Mouse (Mus musculus) hindbrain, postnatal 0 days (tissue): Measurements from ENCODE around the gene Cnot10. TPM values are rescaled to one million over a fixed set of nuclear protein-coding genes. Genes with fewer than 3 reads are reported as not detected.

Source experiments
- ATAC-seq: fragments of 200-750 bp; cut with Nextera tagmentation; 2 replicates; pipeline ENCODE4 v1.8.0; 2017; ENCODE audit warnings: mild to moderate bottlenecking, moderate TSS enrichment, moderate library complexity
- DNase-seq: peaks from one replicate; pipeline ENCODE4 v3.0.0-alpha.2; 2015; ENCODE audit warnings: low spot score
- H3K27ac ChIP-seq: fragments of 300-500 bp; sonication (generic); 2 replicates; pipeline ENCODE4 v1.5.1; 2014; ENCODE audit warnings: mild to moderate bottlenecking
- H3K27me3 ChIP-seq: fragments of 300-500 bp; sonication (generic); 2 replicates; pipeline ENCODE4 v1.6.1; 2014; ENCODE audit warnings: low read length, mixed read lengths; ENCODE audit not compliant: insufficient read depth
- H3K36me3 ChIP-seq: fragments of 300-500 bp; sonication (generic); 2 replicates; pipeline ENCODE4 v1.6.1; 2014; ENCODE audit warnings: low read length, mixed read lengths; ENCODE audit not compliant: insufficient read depth
- H3K4me1 ChIP-seq: fragments of 300-500 bp; sonication (generic); 2 replicates; pipeline ENCODE4 v1.6.1; 2014; ENCODE audit warnings: antibody characterized with exemption, low read length, mixed read lengths; ENCODE audit not compliant: insufficient read depth
- H3K4me2 ChIP-seq: fragments of 300-500 bp; sonication (generic); 2 replicates; pipeline ENCODE4 v1.6.1; 2014; ENCODE audit warnings: low read depth, mild to moderate bottlenecking, low read length, moderate library complexity, mixed read lengths
- H3K4me3 ChIP-seq: fragments of 300-500 bp; sonication (generic); 2 replicates; pipeline ENCODE4 v1.5.1; 2014; ENCODE audit warnings: low read length
- H3K9ac ChIP-seq: fragments of 300-500 bp; sonication (generic); replicated peaks from 2 replicates; pipeline ENCODE4 v1.6.1; 2014; ENCODE audit warnings: mild to moderate bottlenecking, low read length, moderate library complexity, mixed read lengths
- H3K9me3 ChIP-seq: fragments of 300-500 bp; sonication (generic); 2 replicates; pipeline ENCODE4 v1.6.1; 2016; ENCODE audit warnings: low read length, mixed read lengths
- CTCF ChIP-seq: IDR thresholded peaks from 2 replicates; pipeline ENCODE4 v1.5.1; 2016; ENCODE audit warnings: antibody characterized with exemption, control low read depth, low read depth
- WGBS: fragments of 180-500 bp; shearing (Covaris S2); extraction: QIAGEN DNeasy Blood & Tissue Kit; methylation state at CpG from one replicate; pipeline ENCODE4 v1.1.7; 2014; 5-methylcytosine and 5-hydroxymethylcytosine counted together
- polyA plus RNA-seq: library from polyadenylated mRNA; unstranded; fragments of >200 nt; fragmentation: Nextera tagmentation; extraction: Ambion mirVana; gene quantifications from 2 replicates; pipeline ENCODE4 v1.2.1, GENCODE M21; 2015
- total RNA-seq: library from RNA; depleted of rRNA; stranded (reverse); fragments of >200 nt; gene quantifications from 2 replicates; pipeline ENCODE4 v1.2.3, GENCODE M21; 2014

Cnot10 gene
- total and polyA plus RNA-seq, 2 experiments from 2014 or later = 34.2 to 45.3 TPM

GRCm38 (mm10) chr9:114564667-114565066 is 75.3 kb downstream of the Cnot10 start:
- peaks cover 48% of the 10 kb centered on the region for H3K27me3 ChIP-seq
- no peak for TF ChIP-seq CTCF
- no peaks in the 10 kb centered on the region; the same call in 1 of the 2 replicates for H3K4me1 ChIP-seq
- no peaks in the 10 kb centered on the region for H3K36me3 ChIP-seq
- H3K27ac ChIP-seq = no peak overlapping the region
- H3K9me3 ChIP-seq = no peaks in the 10 kb centered on the region
- no peak overlapping the region for H3K9ac ChIP-seq
- DNase-seq = no peak
- peak overlapping the region; percentile 70 for H3K4me2 ChIP-seq
- WGBS = 2% methylated on average over 10 of the region's 10 CpGs
- no peak for ATAC-seq
- peak overlapping the region; percentile 48 for H3K4me3 ChIP-seq

DNA sequence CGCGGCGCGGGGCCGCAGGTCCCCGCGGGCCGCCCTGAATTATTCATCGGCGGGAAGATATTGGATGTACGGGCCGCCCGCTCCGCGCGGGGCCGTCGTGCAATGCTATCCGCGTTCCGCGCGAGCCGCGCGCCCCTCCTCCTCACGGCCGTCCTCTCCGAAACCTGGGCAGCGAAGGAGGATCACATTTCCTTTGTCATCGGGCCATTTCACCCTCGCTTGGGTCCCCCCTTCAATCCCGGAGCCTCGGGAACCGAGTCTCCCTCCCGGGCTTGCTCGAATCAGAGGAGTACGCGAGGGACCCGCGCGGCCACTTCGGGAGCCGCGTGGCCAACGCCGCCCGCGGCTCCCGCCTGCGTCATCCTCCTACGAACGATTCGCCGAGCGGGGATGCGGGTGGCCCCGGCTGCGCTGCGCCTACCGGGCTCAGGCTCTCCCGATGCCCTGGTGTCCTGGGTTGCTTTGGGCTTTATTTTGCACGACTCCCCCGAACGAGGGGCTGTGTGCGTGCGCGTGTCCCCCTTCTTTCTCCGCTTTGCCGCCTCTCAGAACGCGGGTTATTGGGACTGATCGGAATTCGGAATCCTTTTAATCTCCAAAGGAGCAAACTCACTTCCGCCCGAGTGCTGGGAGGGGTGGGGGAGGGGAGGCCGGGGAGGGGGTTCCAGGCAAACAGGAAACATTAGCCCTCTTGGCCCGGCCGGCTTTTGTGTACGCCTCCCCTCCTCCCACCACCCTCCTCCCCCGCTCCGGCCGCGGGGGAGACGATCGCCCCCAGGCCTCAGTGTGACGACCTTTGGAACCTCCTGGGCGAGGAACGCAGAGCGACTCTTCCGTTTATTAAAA is 76.0 kb downstream of the Cnot10 start, which contains the start of gene Trim71:
Gene Trim71 (minus strand): TSS at position 609 of the 846 bp plus-strand sequence.
- Histone ChIP-seq H3K4me1 (no peaks in the 10 kb centered on the region; the same call in 1 of the 2 replicates), H3K27ac (no peak within 1 kb of the TSS), H3K4me3 (peak within 1 kb of the TSS; percentile 48), H3K9me3 (no peaks in the 10 kb centered on the region), H3K4me2 (peak within 1 kb of the TSS; percentile 70), H3K27me3 (peaks cover 55% of the 10 kb centered on the region), H3K36me3 (no peaks in the 10 kb centered on the region), H3K9ac (peak within 1 kb of the TSS; percentile 52)
- TF ChIP-seq CTCF = no peak
- ATAC-seq = peak; percentile 67
- WGBS = under 1% methylated on average over 90 of the region's 91 CpGs
- peak; percentile 45 for DNase-seq

DNA sequence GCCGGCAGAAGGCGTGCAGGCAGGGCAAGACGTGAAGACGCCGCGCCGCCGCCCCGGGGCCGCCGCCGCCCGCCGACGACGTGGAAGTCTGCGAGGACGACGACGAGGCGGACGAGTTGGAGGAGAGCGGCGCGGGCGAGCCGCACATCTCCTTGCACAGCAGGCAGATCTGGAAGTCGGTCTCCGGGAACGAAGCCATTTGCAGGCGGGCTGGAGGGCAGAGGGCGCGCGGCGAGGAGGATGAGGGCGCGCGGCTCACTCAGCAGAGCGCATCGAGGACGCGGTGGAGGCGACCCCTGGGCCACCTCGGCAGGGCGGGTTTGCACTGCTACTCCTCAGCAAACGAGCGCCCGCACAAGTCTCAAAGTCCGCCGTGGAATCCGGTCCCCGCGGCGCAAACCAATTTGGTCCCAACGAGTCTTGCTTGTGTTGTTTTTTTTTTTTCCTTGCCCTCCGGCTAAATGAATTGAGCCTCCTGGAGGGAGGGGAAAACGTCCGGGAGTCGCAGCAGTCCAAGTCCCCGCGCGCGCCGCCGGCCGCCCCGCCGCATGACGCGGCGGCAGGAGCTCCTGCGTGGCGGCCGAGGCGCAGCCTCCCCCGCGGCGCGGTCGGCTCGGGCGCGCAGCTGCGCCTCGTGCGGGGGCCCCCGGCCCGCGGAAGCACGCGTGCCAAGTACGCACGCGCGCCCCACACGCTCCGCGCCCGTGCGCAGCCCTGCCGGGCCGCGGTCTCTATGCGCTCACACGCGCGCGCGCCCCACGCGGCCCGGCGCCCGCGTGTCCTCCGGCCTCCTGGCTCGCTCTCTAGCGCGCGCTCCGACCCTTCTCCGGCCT is 76.8 kb downstream of the Cnot10 start:
- H3K9me3 ChIP-seq = no peaks in the 10 kb centered on the region
- no peak overlapping the region for H3K27ac ChIP-seq
- peak overlapping the region; percentile 70 for H3K4me2 ChIP-seq
- H3K4me1 ChIP-seq = no peaks in the 10 kb centered on the region; the same call in 1 of the 2 replicates
- H3K9ac ChIP-seq = peak overlapping the region; percentile 52; the same call in 1 of the 2 replicates
- TF ChIP-seq CTCF = no peak
- under 1% methylated on average over 113 of the region's 122 CpGs for WGBS
- H3K36me3 ChIP-seq = no peaks in the 10 kb centered on the region
- H3K27me3 ChIP-seq = peaks cover 63% of the 10 kb centered on the region
- H3K4me3 ChIP-seq = peak overlapping the region; percentile 48
- DNase-seq (peak; percentile 76), ATAC-seq (peak; percentile 64)

GRCm38 (mm10) chr9:114562031-114562918 is 77.7 kb downstream of the Cnot10 start:
- Histone ChIP-seq H3K9ac (no peak overlapping the region), H3K27ac (no peak overlapping the region), H3K27me3 (peaks cover 65% of the 10 kb centered on the region), H3K4me1 (no peaks in the 10 kb centered on the region; the same call in 1 of the 2 replicates), H3K36me3 (no peaks in the 10 kb centered on the region), H3K9me3 (no peaks in the 10 kb centered on the region), H3K4me2 (peak overlapping the region; percentile 70), H3K4me3 (peak overlapping the region; percentile 48)
- ATAC-seq = no peak
- no peak for DNase-seq
- no peak for TF ChIP-seq CTCF
- 2% methylated on average over 70 of the region's 101 CpGs for WGBS

DNA sequence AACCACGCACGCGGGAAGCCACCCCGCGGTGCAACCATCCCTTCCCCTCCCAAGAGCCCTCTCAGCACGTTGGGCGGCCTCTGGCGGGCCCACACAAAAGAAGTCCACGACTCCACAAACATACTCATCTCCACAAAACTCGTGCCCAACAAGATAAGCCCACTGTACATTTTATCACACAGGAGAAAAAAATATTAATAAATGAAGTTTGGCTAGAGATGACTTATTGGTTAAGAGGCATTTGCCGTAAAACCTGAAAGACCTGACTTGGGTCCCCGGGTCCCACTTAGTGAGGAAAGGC is 78.4 kb downstream of the Cnot10 start:
- Histone ChIP-seq H3K9ac (no peak overlapping the region), H3K9me3 (no peaks in the 10 kb centered on the region), H3K4me2 (peak overlapping the region; percentile 70), H3K27me3 (peaks cover 65% of the 10 kb centered on the region), H3K36me3 (no peaks in the 10 kb centered on the region), H3K4me3 (peak overlapping the region; percentile 10), H3K27ac (no peak overlapping the region), H3K4me1 (no peaks in the 10 kb centered on the region; the same call in 1 of the 2 replicates)
- TF ChIP-seq CTCF = no peak
- DNase-seq (no peak), ATAC-seq (no peak)
- 3% methylated on average over 12 of the region's 12 CpGs for WGBS
